Mouse (Mus musculus): ENCODE measurements around the gene Gatad2a.
"Not testable (repeated sequence)": the region's sequence is repeated elsewhere in the genome, so short reads cannot be mapped to it uniquely, and the experiment has no call there.

Gatad2a gene

GRCm38 (mm10) chr8:69988936-69989335 lies 7.2 kb downstream of the Gatad2a start:
- not testable (repeated sequence) for DNase-seq

- DNase-seq = no peak
These were observed 8.4 kb downstream of the Gatad2a start for GRCm38 (mm10) chr8:69987744-69988143.

GRCm38 (mm10) chr8:69984876-69985553 lies 11.2 kb downstream of the Gatad2a start:
- peak; percentile 21 for DNase-seq

GRCm38 (mm10) chr8:69978456-69978855 lies 17.7 kb downstream of the Gatad2a start:
- DNase-seq = no peak

- DNase-seq = no peak
These were observed 21.4 kb downstream of the Gatad2a start for GRCm38 (mm10) chr8:69974806-69975205.

- peak; percentile 98 for DNase-seq
These were observed 22.0 kb downstream of the Gatad2a start for GRCm38 (mm10) chr8:69974194-69974614.

- DNase-seq = peak; percentile 75
These were observed 22.6 kb downstream of the Gatad2a start for GRCm38 (mm10) chr8:69973442-69974161.

- DNase-seq = no peak
These were observed 23.1 kb downstream of the Gatad2a start for GRCm38 (mm10) chr8:69973063-69973441.

- DNase-seq = no peak
These were observed 25.3 kb downstream of the Gatad2a start for GRCm38 (mm10) chr8:69970880-69971279.

GRCm38 (mm10) chr8:69967291-69967933 lies 28.8 kb downstream of the Gatad2a start:
- no peak for DNase-seq

GRCm38 (mm10) chr8:69959241-69959640 lies 36.9 kb downstream of the Gatad2a start:
- no peak for DNase-seq

- no peak for DNase-seq
These were observed 38.3 kb downstream of the Gatad2a start for GRCm38 (mm10) chr8:69957879-69958278.

- no peak for DNase-seq
These were observed 38.8 kb downstream of the Gatad2a start for GRCm38 (mm10) chr8:69957419-69957818.

- DNase-seq = no peak
These were observed 39.5 kb downstream of the Gatad2a start for GRCm38 (mm10) chr8:69956651-69957050.

GRCm38 (mm10) chr8:69954642-69955041 lies 41.5 kb downstream of the Gatad2a start:
- DNase-seq = no peak

GRCm38 (mm10) chr8:69954213-69954612 lies 42.0 kb downstream of the Gatad2a start:
- no peak for DNase-seq

- DNase-seq = no peak
These were observed 45.9 kb downstream of the Gatad2a start for GRCm38 (mm10) chr8:69950300-69950699.

GRCm38 (mm10) chr8:69942495-69942894 lies 53.7 kb downstream of the Gatad2a start:
- DNase-seq = not testable (repeated sequence)

GRCm38 (mm10) chr8:69940386-69940785 lies 55.8 kb downstream of the Gatad2a start:
- no peak for DNase-seq

GRCm38 (mm10) chr8:69939633-69940032 lies 56.6 kb downstream of the Gatad2a start:
- DNase-seq = peak; percentile 52

- no peak for DNase-seq
These were observed 57.8 kb downstream of the Gatad2a start for GRCm38 (mm10) chr8:69938245-69938982.

- DNase-seq = no peak
These were observed 58.7 kb downstream of the Gatad2a start for GRCm38 (mm10) chr8:69937466-69937865.
